Mouse (Mus musculus): ENCODE data around the gene Btbd35f4. TPM values are rescaled to one million over a fixed set of nuclear protein-coding genes. Genes with fewer than 3 reads are reported as not detected.
"Not testable (repeated sequence)": the region's sequence is repeated elsewhere in the genome, so short reads cannot be mapped to it uniquely, and the experiment has no call there.

Btbd35f4 gene
- not detected in 2 replicates for total RNA-seq (2014; fragmentation: Nextera tagmentation)
- total RNA-seq (2017) = not detected in 2 replicates

DNA sequence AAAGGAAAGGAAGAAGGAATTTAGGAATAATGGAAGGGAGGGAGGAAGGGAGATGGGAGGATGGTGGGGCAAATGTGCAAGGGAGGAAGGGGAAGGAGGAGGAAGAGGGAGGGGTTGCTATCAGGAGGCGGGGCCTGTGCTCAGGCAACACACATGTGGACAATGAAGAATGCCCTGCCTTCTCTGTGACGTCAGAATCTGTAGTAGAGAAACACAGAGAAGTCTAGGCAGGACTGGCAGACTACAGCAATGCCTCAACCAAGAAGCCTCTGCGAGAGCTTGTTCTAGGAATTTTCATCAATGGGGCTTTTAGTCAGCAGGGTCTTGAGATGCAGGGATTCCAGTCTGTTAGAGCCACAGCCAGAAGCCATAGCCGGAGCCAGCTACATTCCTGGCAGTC lies at the start of gene Btbd35f4:
TSS of gene Btbd35f4 (plus strand) at position 301 of the 400 bp plus-strand sequence.
- not testable (repeated sequence) for ATAC-seq (replicated peaks; ENCODE audit: low FRiP score, low TSS enrichment, poor library complexity, severe bottlenecking)

DNA sequence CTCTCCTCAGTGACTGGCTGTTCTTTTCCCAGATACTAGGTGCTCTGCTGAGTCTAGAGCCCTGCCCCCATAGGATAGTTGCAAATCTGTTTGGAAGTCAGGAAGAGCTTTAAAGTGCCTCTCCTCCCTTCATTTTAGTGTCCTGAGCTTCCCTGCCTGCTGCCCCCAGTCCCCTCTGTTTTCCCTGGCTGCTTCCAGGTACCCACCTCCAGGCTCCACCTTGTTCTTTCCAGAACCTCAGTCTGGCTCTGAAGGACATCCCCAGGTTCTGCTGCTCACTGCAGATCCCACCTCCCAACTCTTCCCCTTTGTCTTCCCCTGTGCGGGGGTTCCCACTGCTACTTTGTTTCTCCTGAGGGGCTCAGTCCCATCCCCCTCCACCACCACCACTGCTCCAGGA lies 39.7 kb downstream of the Btbd35f4 start:
- not testable (repeated sequence) for ATAC-seq (replicated peaks; ENCODE audit: low FRiP score, low TSS enrichment, poor library complexity, severe bottlenecking)

Other genes with a start within 250 kb of the Btbd35f4 start
- not detected in 2 replicates for gene Btbd35f27, start 151.6 kb downstream of the Btbd35f4 start, total RNA-seq (2014; fragmentation: Nextera tagmentation)
- gene Btbd35f27, start 151.6 kb downstream of the Btbd35f4 start, total RNA-seq (2017) = not detected in 2 replicates

Data from megakaryocyte-erythroid progenitor cell, adult 5-6 weeks (primary cell).